Mouse (Mus musculus) kidney, adult 9 months (tissue): ENCODE data around the gene Ptma.
"Not testable (repeated sequence)": the region's sequence is repeated elsewhere in the genome, so short reads cannot be mapped to it uniquely, and the experiment has no call there.

ENCODE experiments used
- DNase-seq: peaks from one replicate; pipeline ENCODE4 v3.0.0; 2022

Gene Ptma

DNA sequence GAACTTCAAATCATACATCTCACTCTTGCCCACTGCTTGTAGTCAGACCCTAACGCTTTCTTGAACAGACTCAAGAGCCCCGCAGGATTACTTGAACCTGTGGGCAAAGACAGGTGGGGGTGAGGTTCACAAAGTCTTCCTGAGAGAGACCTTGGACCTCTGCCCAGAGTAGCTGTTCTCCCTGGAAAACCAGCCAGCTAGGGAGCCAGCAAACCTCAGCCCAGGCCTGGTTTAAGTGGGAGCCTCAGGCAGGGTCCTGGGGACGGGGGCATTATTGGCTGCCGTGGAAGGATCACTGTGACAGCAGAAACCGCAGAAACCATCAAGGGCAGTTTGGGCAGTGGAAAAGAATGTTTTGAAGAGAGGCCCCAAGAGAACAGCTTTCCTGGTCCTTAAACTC, 29.2 kb upstream of the Ptma start:
- DNase-seq, result peak; percentile 90

- DNase-seq, result peak; percentile 91
These were observed 28.5 kb upstream of the Ptma start for GRCm38 (mm10) chr1:86497986-86498385.

- no peak for DNase-seq
These were observed 27.9 kb upstream of the Ptma start for GRCm38 (mm10) chr1:86498611-86499010.

GRCm38 (mm10) chr1:86499903-86500302, 26.6 kb upstream of the Ptma start:
- DNase-seq, result peak; percentile 83

DNA sequence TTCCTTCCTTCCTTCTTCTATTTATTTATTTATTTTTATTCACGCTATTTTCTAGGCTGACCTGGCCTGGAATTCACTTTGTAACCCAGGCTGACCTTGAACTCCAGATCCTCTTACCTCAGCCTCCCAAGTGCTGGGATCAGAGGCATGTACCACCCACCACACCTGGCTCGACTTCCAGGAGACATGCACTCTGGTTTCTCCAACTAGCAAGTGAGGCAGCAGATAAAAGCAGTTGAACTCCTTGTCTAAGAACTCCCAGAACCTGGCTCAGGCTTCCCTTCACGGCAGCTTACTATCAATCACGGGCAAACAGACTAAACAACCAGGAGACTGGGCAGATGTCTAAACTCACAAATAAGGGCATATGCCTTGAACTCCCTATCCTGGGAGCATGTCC, 25.8 kb upstream of the Ptma start:
- DNase-seq, result no peak

DNA sequence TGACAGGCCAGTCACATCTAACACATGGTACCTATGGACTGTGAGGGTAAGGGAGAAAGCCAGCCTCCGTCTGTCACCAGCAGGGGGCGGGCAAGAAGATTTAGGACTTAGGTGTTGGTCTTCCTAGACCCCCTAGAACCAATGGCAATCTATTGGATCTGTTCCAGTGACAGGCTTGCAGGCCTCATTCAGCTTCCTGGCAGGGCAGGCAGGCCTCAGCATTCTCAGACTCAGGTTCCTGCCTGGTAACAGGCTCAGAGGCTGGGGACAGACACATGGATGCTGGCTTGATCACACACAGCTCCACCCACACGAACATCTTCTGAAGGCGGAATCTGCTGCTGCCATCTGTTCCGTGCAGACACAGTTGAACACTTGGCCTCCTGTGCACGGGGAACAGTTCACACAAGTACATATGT, 25.4 kb upstream of the Ptma start:
- DNase-seq, result peak; percentile 71

DNA sequence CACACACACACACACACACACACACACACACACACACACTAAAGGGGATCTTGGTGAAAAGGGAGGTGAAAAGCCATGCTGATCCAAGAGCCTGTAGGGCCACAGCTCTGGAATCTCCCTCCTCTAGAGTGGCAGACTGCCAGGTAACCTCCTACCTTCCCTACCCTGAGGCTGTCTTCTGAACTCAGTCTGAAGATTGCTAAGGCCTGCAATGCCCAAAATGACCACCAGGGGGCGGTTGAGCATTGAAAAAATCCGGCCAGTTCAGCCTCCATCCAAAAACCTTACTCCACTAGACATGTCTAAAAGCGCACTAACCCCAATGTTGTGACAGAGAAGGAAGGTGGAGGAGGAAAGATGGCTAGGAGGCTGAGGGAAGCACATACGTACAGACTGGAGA, 25.0 kb upstream of the Ptma start:
- peak; percentile 98 for DNase-seq

DNA sequence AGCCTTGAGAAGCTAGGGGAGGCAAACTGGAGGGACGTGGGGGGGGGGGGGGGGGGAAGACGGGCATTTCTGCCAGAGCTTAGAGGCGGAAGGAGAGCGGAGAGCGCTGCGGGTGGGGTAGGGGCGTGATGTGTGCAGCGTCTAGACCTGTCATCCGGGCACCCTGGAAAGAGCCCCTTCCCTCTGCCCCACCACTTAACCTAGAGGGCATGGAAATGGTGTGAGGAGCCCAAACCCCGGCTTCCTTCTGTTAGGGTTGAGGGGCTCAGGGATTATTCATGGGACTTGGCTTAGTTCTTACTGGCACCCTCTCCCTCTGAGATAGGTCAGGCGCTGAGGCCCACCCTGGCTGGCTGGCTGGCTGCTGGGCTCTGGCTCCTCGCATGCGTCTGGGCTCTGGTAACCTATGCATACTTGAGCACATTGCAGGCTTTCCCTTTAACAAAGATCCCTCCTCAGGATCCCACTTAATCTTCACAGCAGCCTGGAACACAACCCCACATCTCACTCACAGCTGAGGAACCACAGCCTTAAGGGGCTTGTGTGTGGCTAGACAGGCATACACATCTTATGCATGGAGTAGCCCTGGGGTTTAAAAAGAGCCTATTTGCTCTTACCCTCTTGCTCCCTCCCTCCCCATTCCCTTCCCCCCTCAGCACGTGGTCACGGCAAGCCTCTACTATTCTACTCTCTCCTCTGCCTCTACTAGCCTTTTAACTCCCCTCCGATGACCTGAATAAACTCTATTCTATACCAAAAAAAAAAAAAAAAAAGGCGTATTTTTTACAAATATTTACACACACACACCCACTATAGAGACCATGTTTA, 24.1 kb upstream of the Ptma start:
- DNase-seq, result no peak

DNA sequence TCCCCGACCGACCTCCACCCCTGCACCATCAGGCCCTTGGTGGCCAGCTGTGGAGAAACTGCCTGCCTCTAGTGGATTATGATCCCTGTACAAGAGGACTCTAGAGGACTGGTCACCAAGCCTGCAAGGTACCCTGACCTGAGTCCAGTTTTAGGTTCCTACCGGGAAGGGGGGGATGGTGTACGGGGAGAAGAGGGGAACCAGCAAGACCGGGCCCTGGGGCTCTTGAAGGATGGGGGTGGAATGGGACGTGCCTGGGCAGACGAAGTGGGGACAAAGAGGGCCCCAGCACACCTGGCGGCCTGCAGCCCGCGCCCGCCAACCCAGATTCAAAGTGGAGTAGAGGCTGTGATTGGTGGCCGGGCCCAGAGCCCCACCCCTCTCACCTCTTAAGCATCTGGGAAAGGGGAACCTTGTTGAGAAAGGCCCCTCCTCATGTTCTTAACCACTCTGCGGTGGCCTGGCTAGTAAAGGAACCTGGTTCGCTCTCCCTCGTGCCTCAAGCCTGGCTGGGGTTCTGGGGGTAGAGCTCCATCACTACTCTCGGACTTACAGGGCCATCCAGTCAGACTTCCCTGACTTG, 23.3 kb upstream of the Ptma start:
- no peak for DNase-seq

- DNase-seq, result peak; percentile 97
These were observed 22.4 kb upstream of the Ptma start for GRCm38 (mm10) chr1:86503906-86504696.

DNA sequence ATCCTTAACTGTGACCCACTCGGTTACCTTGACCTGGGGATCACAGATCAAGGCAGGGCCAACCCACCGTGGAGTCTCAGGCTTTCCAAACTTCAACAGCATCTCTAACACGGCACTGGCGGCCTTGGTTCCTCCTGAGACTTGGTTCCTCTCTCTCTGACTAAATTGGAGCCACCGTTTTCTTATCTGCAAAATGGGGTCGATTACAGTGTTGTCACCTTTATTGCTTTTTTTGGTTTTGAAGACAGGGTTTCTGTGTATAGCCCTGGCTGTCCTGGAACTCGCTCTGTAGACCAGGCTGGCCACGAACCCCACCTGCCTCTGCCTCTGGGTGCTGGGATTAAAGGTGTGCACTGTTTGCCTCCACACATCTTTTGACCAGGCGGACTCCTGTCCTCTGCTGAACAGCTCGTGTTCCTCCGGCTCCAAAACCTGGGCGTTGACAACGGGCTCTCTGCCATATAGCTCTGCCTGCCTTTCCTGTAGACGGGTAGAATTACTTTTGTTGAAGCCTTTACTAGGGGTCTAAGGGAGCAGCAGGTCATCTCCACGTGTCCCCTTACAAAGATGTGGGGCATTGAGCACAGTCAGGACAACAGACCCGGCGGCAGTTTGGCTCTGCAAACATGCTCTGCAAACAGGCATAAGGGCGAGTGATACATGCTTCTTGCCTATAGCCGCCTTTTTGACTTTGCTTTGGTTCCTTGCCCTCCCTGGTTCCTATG, 21.7 kb upstream of the Ptma start:
- no peak for DNase-seq

GRCm38 (mm10) chr1:86505461-86505860, 21.1 kb upstream of the Ptma start:
- DNase-seq, result no peak

- no peak for DNase-seq
These were observed 20.1 kb upstream of the Ptma start for GRCm38 (mm10) chr1:86506420-86506819.

- DNase-seq, result no peak
These were observed 18.7 kb upstream of the Ptma start for GRCm38 (mm10) chr1:86507866-86508265.

GRCm38 (mm10) chr1:86509410-86509809, 17.1 kb upstream of the Ptma start:
- DNase-seq, result peak; percentile 92

- DNase-seq, result no peak
These were observed 16.3 kb upstream of the Ptma start for GRCm38 (mm10) chr1:86510266-86510665.

- no peak for DNase-seq
These were observed 15.7 kb upstream of the Ptma start for GRCm38 (mm10) chr1:86510676-86511441.

DNA sequence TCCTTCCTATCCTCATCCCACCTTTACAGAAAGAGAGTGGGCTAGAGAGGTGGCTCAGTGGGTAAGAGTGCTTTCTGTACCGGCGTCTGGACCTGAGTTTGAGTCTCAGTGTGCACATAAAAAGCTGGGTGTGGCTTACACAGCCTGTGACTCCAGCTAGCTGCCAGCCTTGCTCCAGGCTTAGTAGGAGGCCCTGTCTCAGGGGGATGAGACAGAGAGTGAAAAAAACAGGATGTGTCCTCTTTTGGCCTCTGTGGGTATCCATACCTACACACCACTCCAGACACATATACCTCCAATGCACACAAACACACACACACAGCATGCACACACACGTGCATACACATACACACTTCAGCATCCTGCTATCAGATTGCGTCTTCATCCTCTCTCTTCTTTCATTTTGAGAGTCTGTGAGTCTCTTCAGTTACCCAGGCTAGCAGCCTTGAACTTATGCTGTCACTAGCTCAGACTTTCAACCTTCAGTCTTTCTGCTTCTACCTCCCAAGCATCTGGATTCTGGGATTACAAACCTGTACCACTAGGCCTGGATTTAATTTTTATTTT, 14.3 kb upstream of the Ptma start:
- no peak for DNase-seq

GRCm38 (mm10) chr1:86513031-86513430, 13.5 kb upstream of the Ptma start:
- not testable (repeated sequence) for DNase-seq

DNA sequence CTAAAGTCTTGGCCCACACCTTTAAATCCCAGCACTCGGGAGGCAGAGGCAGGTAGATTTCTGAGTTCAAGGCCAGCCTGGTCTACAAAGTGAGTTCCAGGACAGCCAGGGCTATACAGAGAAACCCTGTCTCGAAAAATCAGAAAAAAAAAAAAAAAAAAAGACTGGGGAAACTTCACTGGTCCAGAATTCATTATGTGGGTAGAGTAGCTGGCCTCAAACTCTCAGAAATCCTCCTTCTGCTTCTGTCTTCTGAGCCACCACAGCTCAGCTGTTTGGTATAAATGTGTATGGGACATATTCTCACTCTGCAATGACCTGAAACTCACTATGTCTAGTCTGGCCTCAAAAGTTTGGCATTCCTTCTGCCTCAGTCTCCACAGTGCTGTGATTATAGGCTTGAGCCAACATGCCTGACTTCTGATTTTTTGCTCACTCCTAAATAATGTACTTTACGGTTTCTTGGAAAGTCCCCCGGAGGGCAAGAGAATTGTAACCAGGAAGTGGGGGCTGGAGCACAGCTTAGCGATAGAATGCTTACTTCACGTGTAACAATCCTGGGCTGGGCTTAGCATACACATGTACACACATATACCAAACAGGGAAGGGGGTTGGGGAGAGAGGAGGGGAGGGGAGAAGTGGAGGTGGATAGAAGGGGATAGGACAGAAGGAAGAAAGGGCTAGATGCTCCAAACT, 10.7 kb upstream of the Ptma start:
- no peak for DNase-seq

- no peak for DNase-seq
These were observed 9.4 kb upstream of the Ptma start for GRCm38 (mm10) chr1:86517076-86517475.
